Comparison of ENCODE assay signal across 25 mouse cellular contexts in the genomic region with DNA sequence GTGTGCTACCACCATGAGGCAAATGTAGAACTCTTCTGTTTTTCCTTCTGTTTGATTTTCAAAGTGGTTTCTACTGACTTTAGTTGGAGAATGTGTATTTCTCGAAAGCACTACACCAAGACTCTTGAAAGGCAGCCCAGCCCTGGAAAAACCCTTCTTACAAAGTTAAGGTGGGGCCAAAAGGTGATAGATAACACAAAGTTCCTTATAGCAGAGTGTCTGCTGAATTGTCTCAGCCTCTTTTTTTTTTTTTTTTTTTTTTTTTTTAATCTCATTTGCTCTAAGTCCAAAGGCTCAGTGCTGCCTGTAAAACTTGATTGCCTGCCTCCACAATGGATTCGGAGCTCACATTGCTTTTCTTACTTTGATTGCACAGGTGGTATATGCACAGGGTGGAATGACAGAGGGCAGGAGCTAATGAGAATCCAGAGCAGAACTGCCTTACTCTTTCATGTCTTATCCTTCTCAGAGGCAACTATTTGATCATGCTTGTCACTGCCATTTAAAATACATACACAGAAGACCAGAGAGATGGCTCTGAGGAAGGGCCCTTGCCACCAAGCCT.
A peak's percentile ranks its signal among the peaks of the same experiment; 100 is the strongest.
DNase-seq lines count a peak whose midpoint lies in the region; ATAC-seq and TF ChIP-seq lines count a peak whose summit lies in the region.
"Had no signal": no experiment of that assay in that cellular context is flagged by ENCODE, and none has a peak within 500 bp of the region (broad histone marks: within the 10 kb centered on the region; RNA-seq: fewer than 3 reads in every experiment).

No protein-coding gene starts in this region.

- no peak overlapping the region for H3K4me3 ChIP-seq in hindbrain, embryonic 14.5 days (replicated peaks; ENCODE audit: low read length)
- H3K4me3 ChIP-seq in hindbrain, embryonic 10.5 days = no peak overlapping the region
- H3K4me3 ChIP-seq in megakaryocyte, embryonic 14.5 days (replicated peaks) = peak overlapping the region; percentile 28
- no peak overlapping the region for H3K4me3 ChIP-seq in intestine, postnatal 0 days (ENCODE audit: low read depth, low read length)
- H3K4me3 ChIP-seq: forebrain, embryonic 13.5 days; heart, embryonic 10.5 days; heart, embryonic 15.5 days; limb, embryonic 12.5 days; liver, embryonic 15.5 days; lung, embryonic 15.5 days; midbrain, embryonic 12.5 days; myocyte had no signal

- H3K27ac ChIP-seq in hindbrain, embryonic 14.5 days = peak overlapping the region; percentile 66
- no peak overlapping the region for H3K27ac ChIP-seq in hindbrain, embryonic 10.5 days
- peak overlapping the region; percentile 66; the same call in 1 of the 2 replicates for H3K27ac ChIP-seq in intestine, postnatal 0 days (ENCODE audit: low read depth, low read length)
- H3K27ac ChIP-seq: heart, embryonic 10.5 days; heart, embryonic 15.5 days; limb, embryonic 12.5 days; liver, embryonic 15.5 days; lung, embryonic 15.5 days had no signal

- TF ChIP-seq CTCF in intestine, postnatal 0 days (IDR thresholded peaks at IDR 0.05; ENCODE audit: low read depth) = no peak

- H3K9me3 ChIP-seq in hindbrain, embryonic 14.5 days (ENCODE audit: control insufficient read depth, low read length) = no peaks in the 10 kb centered on the region
- H3K9me3 ChIP-seq in hindbrain, embryonic 10.5 days = no peaks in the 10 kb centered on the region
- H3K9me3 ChIP-seq in megakaryocyte, embryonic 14.5 days = no peaks in the 10 kb centered on the region
- H3K9me3 ChIP-seq in intestine, postnatal 0 days (ENCODE audit: control insufficient read depth) = no peaks in the 10 kb centered on the region
- H3K9me3 ChIP-seq: forebrain, embryonic 13.5 days; G1E; heart, embryonic 10.5 days; heart, embryonic 15.5 days; limb, embryonic 12.5 days; liver, embryonic 15.5 days; lung, embryonic 15.5 days; midbrain, embryonic 12.5 days had no signal

- DNase-seq in hindbrain, embryonic 14.5 days (ENCODE audit: low spot score) = no peak
- DNase-seq in hindbrain, embryonic 10.5 days (ENCODE audit: low spot score) = no peak
- no peak for DNase-seq in spleen, postnatal 36 days (ENCODE audit: low spot score in 2 of 2)
- DNase-seq in frontal cortex, postnatal 14 days (ENCODE audit: low spot score in 2 of 2) = no peak
- DNase-seq: adrenal gland, postnatal 36 days; cerebellum, adult 2 months; cerebellum, postnatal 14 days; gastrocnemius, postnatal 25 days; heart, adult 11 months; kidney, adult 2 months; kidney, postnatal 36 days; right cerebral cortex, postnatal 4 days; thymus, postnatal 4 days had no signal

- H3K36me3 ChIP-seq in hindbrain, embryonic 14.5 days (replicated peaks; ENCODE audit: control insufficient read depth, insufficient read depth) = no peaks in the 10 kb centered on the region
- H3K36me3 ChIP-seq in hindbrain, embryonic 10.5 days = no peaks in the 10 kb centered on the region
- H3K36me3 ChIP-seq in megakaryocyte, embryonic 14.5 days (replicated peaks; ENCODE audit: low read length) = peaks cover 41% of the 10 kb centered on the region
- no peaks in the 10 kb centered on the region for H3K36me3 ChIP-seq in intestine, postnatal 0 days (ENCODE audit: control insufficient read depth, insufficient read depth)
- H3K36me3 ChIP-seq: heart, embryonic 10.5 days; heart, embryonic 15.5 days; limb, embryonic 12.5 days; lung, embryonic 15.5 days; midbrain, embryonic 12.5 days had no signal

- H3K27me3 ChIP-seq in hindbrain, embryonic 14.5 days (ENCODE audit: control insufficient read depth, insufficient read depth, low read length) = no peaks in the 10 kb centered on the region
- no peaks in the 10 kb centered on the region for H3K27me3 ChIP-seq in hindbrain, embryonic 10.5 days (ENCODE audit: insufficient read depth, poor library complexity, severe bottlenecking)
- H3K27me3 ChIP-seq in megakaryocyte, embryonic 14.5 days (replicated peaks) = no peaks in the 10 kb centered on the region
- no peaks in the 10 kb centered on the region for H3K27me3 ChIP-seq in intestine, postnatal 0 days (replicated peaks; ENCODE audit: control insufficient read depth, insufficient read depth, low read length)
- H3K27me3 ChIP-seq: forebrain, embryonic 13.5 days; heart, embryonic 15.5 days; limb, embryonic 12.5 days; liver, embryonic 15.5 days; lung, embryonic 15.5 days; midbrain, embryonic 12.5 days had no signal

- H3K4me1 ChIP-seq in hindbrain, embryonic 14.5 days (replicated peaks; ENCODE audit: control insufficient read depth, insufficient read depth, low read length) = no peaks in the 10 kb centered on the region; the same call in 1 of the 2 replicates
- H3K4me1 ChIP-seq in hindbrain, embryonic 10.5 days (replicated peaks) = peaks cover 6% of the 10 kb centered on the region; the same call in 1 of the 2 replicates
- H3K4me1 ChIP-seq in megakaryocyte, embryonic 14.5 days = peaks cover 91% of the 10 kb centered on the region
- H3K4me1 ChIP-seq in intestine, postnatal 0 days (replicated peaks; ENCODE audit: control insufficient read depth, insufficient read depth, low read length) = no peaks in the 10 kb centered on the region
- H3K4me1 ChIP-seq: limb, embryonic 12.5 days; lung, embryonic 15.5 days had no signal

- WGBS in hindbrain, embryonic 14.5 days = 94% methylated on average over 2 of the region's 2 CpGs
- 92% methylated on average over 2 of the region's 2 CpGs for WGBS in hindbrain, embryonic 10.5 days
- WGBS in intestine, postnatal 0 days = 37% methylated on average over 2 of the region's 2 CpGs

- no peak overlapping the region for H3K9ac ChIP-seq in hindbrain, embryonic 14.5 days
- H3K9ac ChIP-seq in intestine, postnatal 0 days (ENCODE audit: low read depth, low read length) = no peak overlapping the region
- H3K9ac ChIP-seq: forebrain, embryonic 13.5 days; heart, embryonic 15.5 days; limb, embryonic 12.5 days; liver, embryonic 15.5 days; lung, embryonic 15.5 days; midbrain, embryonic 12.5 days had no signal

- no peak overlapping the region for H3K4me2 ChIP-seq in hindbrain, embryonic 14.5 days (replicated peaks)
- 0 out of 2 replicates have a peak overlapping the region, but pooled peaks have one; percentile 3 for H3K4me2 ChIP-seq in intestine, postnatal 0 days (replicated peaks; ENCODE audit: low read depth)
- H3K4me2 ChIP-seq: forebrain, embryonic 13.5 days; heart, embryonic 15.5 days; limb, embryonic 12.5 days; liver, embryonic 15.5 days; lung, embryonic 15.5 days; midbrain, embryonic 12.5 days had no signal

- ATAC-seq in hindbrain, embryonic 14.5 days (ENCODE audit: low FRiP score) = no peak
- no peak for ATAC-seq in megakaryocyte, adult 5-6 weeks (ENCODE audit: poor library complexity, severe bottlenecking)
- ATAC-seq in intestine, postnatal 0 days = peak; percentile 92
- ATAC-seq: forebrain, embryonic 13.5 days had no signal
